Mouse (Mus musculus) liver, embryonic 13.5 days (tissue): ENCODE measurements around the gene Tspan33. TPM values are rescaled to one million over a fixed set of nuclear protein-coding genes. Genes with fewer than 3 reads are reported as not detected.

Source experiments
- ATAC-seq: fragments of 200-750 bp; cut with Nextera tagmentation; 2 replicates; pipeline ENCODE4 v1.8.0; 2017; ENCODE audit warnings: low read depth, mild to moderate bottlenecking, moderate number of reproducible peaks, moderate library complexity
- DNase-seq: peaks from one replicate; pipeline ENCODE4 v3.0.0; 2022
- H3K27ac ChIP-seq: fragments of 300-500 bp; sonication (generic); 2 replicates; pipeline ENCODE4 v1.5.1; 2015; ENCODE audit warnings: moderate library complexity, mild to moderate bottlenecking, inconsistent platforms
- H3K27me3 ChIP-seq: fragments of 300-500 bp; sonication (generic); 2 replicates; pipeline ENCODE4 v1.6.1; 2015; ENCODE audit warnings: mild to moderate bottlenecking, inconsistent platforms
- H3K36me3 ChIP-seq: fragments of 300-500 bp; sonication (generic); 2 replicates; pipeline ENCODE4 v1.6.1; 2015; ENCODE audit warnings: mild to moderate bottlenecking, inconsistent platforms
- H3K4me1 ChIP-seq: fragments of 300-500 bp; sonication (generic); replicated peaks from 2 replicates; pipeline ENCODE4 v1.6.1; 2015; ENCODE audit warnings: inconsistent platforms
- H3K4me2 ChIP-seq: fragments of 300-500 bp; sonication (generic); 2 replicates; pipeline ENCODE4 v1.6.1; 2015; ENCODE audit warnings: inconsistent platforms, mild to moderate bottlenecking, moderate library complexity
- H3K4me3 ChIP-seq: fragments of 300-500 bp; sonication (generic); replicated peaks from 2 replicates; pipeline ENCODE4 v1.5.1; 2015; ENCODE audit warnings: mild to moderate bottlenecking, inconsistent platforms
- H3K9ac ChIP-seq: fragments of 300-500 bp; sonication (generic); 2 replicates; pipeline ENCODE4 v1.6.1; 2015; ENCODE audit warnings: mild to moderate bottlenecking, inconsistent platforms
- H3K9me3 ChIP-seq: fragments of 300-500 bp; sonication (generic); replicated peaks from 2 replicates; pipeline ENCODE4 v1.6.1; 2016; ENCODE audit warnings: inconsistent platforms
- WGBS: fragments of 180-500 bp; shearing (Covaris S2); methylation state at CpG from one replicate; pipeline ENCODE4 v1.1.7; 2015; ENCODE audit not compliant: insufficient replicate concordance; 5-methylcytosine and 5-hydroxymethylcytosine counted together
- polyA plus RNA-seq: library from polyadenylated mRNA; unstranded; fragments of >200 nt; fragmentation: Nextera tagmentation; extraction: Ambion mirVana; gene quantifications from 2 replicates; pipeline ENCODE4 v1.2.1, GENCODE M21; 2015

Tspan33 gene
- polyA plus RNA-seq, 1 experiment from 2014 or later: 164 TPM

DNA sequence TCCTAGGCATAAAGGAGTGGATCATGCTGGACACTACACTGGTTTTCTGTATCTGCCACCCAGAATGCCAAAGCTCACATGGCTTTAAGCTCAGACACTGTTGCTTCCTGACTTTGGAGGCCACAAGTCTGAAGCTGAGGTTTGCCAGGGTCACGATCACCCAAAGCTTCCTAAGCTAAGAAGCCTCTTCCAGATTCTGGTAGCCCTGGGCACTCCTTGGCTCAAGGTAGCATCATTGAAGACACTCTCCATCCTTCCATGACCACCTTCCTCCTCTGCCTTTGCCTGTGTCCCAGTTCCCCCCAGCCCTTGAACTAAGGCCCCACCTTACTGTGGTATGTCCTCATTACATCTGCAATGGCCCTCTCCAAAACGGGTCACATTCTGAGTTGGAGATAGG, 27.9 kb downstream of the Tspan33 start:
- Histone ChIP-seq H3K36me3 (peaks cover 41% of the 10 kb centered on the region), H3K9ac (no peak overlapping the region), H3K4me1 (peaks cover 21% of the 10 kb centered on the region), H3K4me2 (no peak overlapping the region), H3K27ac (no peak overlapping the region), H3K27me3 (0 out of 2 replicates have a peak, but pooled peaks cover 4% of the 10 kb centered on the region), H3K4me3 (no peak overlapping the region), H3K9me3 (no peaks in the 10 kb centered on the region)
- ATAC-seq (no peak), DNase-seq (no peak)
- WGBS: 66% methylated on average over 2 of the region's 2 CpGs

DNA sequence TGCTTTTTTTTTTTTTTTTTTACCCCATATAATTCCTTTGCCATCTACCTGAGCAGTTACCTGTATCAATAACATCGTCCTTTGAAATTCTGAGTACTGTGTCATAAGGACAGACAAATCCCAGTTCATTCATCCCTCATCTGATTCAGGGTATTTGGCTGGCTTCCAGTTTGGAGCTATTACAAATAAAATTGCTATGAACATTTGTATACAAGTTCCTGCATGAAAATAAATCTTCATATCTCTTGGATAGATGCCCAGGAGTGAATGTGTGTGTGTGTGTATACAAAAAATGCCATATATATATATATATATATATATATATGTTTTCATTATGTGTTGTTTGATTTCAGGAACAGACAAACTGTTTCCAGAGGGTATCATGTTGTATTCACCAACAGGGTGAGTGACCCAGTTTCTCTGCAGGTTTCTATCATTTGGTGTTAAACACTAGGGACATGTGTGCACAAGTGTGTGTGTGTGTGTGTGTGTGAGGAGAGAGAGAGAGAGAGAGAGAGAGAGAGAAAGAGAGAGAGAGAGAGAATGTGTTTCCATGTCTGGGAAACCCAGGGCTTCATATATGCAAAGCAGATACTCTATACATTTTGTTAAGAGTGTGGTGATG, 32.7 kb downstream of the Tspan33 start:
- Histone ChIP-seq H3K27me3 (peaks cover 13% of the 10 kb centered on the region), H3K9me3 (no peaks in the 10 kb centered on the region), H3K4me2 (no peak overlapping the region), H3K27ac (no peak overlapping the region), H3K9ac (no peak overlapping the region), H3K4me1 (0 out of 2 replicates have a peak, but pooled peaks cover 3% of the 10 kb centered on the region), H3K36me3 (no peaks in the 10 kb centered on the region), H3K4me3 (no peak overlapping the region)
- 56% methylated on average over 1 of the region's 1 CpGs for WGBS
- ATAC-seq (no peak), DNase-seq (no peak)

DNA sequence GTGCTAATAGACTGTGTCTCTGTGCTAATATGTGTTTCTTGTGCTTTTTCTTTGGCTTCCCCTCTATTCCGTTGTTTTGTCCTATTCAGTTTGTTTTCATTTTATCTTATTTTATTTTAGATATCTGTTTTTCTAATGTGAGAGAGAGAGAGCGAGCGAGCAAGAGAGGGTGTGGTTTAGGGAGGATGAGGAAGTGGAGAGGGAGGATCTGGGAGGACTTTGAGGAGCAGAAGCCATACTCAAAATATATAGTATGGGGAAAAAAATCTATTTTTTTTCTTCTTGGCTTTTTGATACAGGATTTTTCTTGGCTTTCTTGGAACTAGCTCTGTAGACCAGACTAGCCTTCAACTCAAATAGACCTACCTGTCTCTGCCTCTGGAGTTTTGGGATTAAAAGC, 34.0 kb downstream of the Tspan33 start:
- Histone ChIP-seq H3K27ac (no peak overlapping the region), H3K36me3 (no peaks in the 10 kb centered on the region), H3K27me3 (peaks cover 26% of the 10 kb centered on the region), H3K9ac (no peak overlapping the region), H3K4me3 (no peak overlapping the region), H3K9me3 (no peaks in the 10 kb centered on the region), H3K4me2 (no peak overlapping the region), H3K4me1 (0 out of 2 replicates have a peak, but pooled peaks cover 3% of the 10 kb centered on the region)
- ATAC-seq: no peak
- DNase-seq: no peak
- WGBS: 52% methylated on average over 3 of the region's 3 CpGs

DNA sequence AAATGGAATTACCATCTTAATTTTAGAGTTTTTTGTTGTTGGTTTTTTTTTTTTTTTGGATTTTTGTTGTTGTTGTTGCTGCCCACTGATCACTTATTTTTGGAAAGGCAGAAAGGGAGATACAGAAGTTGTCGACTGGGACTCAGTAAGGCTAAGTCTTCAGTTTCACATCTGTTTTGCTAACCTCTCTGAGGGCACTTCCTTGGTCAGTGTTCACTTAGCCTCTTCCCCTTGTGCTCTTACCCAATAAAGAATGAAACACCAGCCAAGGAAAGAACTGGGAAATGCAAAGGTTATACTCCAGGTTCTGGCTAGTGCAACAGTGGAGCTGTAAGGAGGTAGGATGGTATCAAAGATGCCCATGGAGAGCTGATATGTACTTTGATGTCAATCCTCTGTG, 35.5 kb downstream of the Tspan33 start:
- Histone ChIP-seq H3K4me1 (0 out of 2 replicates have a peak, but pooled peaks cover 3% of the 10 kb centered on the region), H3K36me3 (no peaks in the 10 kb centered on the region), H3K4me2 (no peak overlapping the region), H3K9me3 (no peaks in the 10 kb centered on the region), H3K9ac (no peak overlapping the region), H3K27ac (no peak overlapping the region), H3K4me3 (no peak overlapping the region), H3K27me3 (peaks cover 36% of the 10 kb centered on the region)
- WGBS: 53% methylated on average over 1 of the region's 1 CpGs
- ATAC-seq (no peak), DNase-seq (no peak)

DNA sequence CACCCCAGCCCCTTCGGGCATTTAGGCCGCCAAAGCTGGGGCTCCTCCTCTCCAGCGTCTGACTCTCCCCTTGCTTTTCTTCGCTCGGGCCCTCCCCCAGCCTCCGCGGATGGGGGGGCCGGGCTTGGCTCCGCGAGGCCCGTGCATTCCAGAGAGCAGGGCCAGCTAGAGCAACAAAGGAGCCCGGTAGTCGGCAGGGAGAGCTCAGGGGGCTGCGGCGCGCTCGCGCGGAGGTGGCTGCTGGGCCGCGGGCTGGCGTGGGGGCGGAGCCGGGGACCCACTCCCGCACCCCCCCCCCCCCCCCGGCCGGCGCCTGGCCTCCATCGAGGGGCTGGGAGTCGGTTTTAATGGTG, 41.3 kb downstream of the Tspan33 start, which contains the start of gene Smo:
Gene Smo (plus strand): TSS at position 168 of the 353 bp plus-strand sequence.
- Histone ChIP-seq H3K4me1 (peaks cover 32% of the 10 kb centered on the region), H3K9me3 (no peaks in the 10 kb centered on the region), H3K4me3 (peak within 1 kb of the TSS; percentile 70), H3K27me3 (peaks cover 71% of the 10 kb centered on the region), H3K36me3 (no peaks in the 10 kb centered on the region), H3K27ac (peak within 1 kb of the TSS; percentile 73), H3K9ac (peak within 1 kb of the TSS; percentile 82), H3K4me2 (peak within 1 kb of the TSS; percentile 88)
- WGBS: 0% methylated on average over 26 of the region's 30 CpGs
- ATAC-seq (peak; percentile 75), DNase-seq (peak; percentile 54)

DNA sequence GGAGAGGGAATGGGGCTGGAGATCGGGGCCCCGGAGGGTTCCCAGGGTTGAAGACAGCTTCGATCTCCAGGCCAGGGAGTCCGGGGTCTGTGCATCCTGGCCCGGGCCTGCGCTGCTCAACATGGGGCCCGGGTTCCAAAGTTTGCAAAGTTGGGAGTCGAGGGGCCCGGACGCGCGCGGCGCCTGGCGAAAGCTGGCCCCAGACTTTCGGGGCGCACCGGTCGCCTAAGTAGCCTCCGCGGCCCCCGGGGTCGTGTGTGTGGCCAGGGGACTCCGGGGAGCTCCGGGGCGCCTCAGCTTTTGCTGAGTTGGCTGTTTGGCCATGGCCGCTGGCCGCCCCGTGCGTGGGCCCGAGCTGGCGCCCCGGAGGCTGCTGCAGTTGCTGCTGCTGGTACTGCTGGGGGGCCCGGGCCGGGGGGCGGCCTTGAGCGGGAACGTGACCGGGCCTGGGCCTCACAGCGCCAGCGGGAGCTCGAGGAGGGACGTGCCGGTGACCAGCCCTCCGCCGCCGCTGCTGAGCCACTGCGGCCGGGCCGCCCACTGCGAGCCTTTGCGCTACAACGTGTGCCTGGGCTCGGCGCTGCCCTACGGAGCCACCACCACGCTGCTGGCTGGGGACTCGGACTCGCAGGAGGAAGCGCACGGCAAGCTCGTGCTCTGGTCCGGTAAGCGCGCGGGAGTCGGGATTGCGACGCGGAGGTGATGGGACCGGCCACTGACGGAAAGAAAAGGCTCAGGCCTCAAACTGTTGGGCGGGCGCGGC, 41.8 kb downstream of the Tspan33 start:
- Histone ChIP-seq H3K4me1 (peaks cover 32% of the 10 kb centered on the region), H3K27ac (peak overlapping the region; percentile 73), H3K9ac (peak overlapping the region; percentile 82), H3K36me3 (no peaks in the 10 kb centered on the region), H3K9me3 (no peaks in the 10 kb centered on the region), H3K4me2 (peak overlapping the region; percentile 88), H3K27me3 (peaks cover 66% of the 10 kb centered on the region), H3K4me3 (peak overlapping the region; percentile 70)
- under 1% methylated on average over 75 of the region's 75 CpGs for WGBS
- ATAC-seq: peak; percentile 61
- peak; percentile 43 for DNase-seq

DNA sequence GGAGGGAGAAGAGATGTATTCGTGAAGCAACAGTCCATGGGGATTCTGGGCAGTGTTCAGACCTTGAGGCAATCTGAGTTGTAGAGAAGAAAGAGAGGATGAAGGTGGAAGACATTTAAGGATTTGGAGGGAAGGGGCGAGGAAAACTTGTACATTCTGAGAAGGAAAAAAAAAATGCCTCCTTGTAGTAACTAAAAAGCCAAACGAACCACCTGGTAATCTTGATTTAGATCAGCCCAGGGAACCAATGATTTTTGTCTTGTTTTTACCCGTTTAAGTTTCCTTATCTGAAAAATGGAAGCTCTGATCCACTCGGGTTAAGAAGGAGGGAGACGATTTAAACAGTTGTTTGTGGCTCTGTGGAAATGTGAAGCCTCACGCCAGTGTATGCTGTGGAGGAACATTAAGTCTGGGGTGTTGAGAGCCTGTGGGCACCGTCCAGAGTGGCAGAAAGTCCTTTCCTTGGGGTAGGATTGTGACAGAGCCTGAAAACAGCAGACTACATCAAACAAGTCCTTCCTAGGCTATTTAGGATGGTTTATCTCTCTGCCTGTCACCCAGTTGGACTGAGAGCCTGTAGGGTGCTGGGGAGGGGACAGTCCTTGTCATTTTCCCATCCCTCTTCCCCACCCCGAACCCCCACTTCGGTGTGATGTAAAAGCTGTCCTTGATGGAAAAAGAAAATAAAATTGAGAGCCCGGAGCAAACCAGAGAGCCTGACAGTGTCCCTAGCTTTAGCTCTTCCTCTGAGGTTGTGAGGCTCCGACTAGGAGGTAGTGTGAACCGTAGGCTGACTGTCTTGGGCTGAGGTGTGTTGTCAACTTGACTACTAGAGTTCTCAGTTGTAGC, 42.8 kb downstream of the Tspan33 start:
- Histone ChIP-seq H3K4me3 (peak overlapping the region; percentile 70), H3K9ac (peak overlapping the region; percentile 82), H3K4me1 (peaks cover 32% of the 10 kb centered on the region), H3K4me2 (peak overlapping the region; percentile 88), H3K27me3 (peaks cover 64% of the 10 kb centered on the region), H3K27ac (peak overlapping the region; percentile 73; the same call in 1 of the 2 replicates), H3K9me3 (no peaks in the 10 kb centered on the region), H3K36me3 (no peaks in the 10 kb centered on the region)
- ATAC-seq: no peak
- 16% methylated on average over 13 of the region's 13 CpGs for WGBS
- no peak for DNase-seq

DNA sequence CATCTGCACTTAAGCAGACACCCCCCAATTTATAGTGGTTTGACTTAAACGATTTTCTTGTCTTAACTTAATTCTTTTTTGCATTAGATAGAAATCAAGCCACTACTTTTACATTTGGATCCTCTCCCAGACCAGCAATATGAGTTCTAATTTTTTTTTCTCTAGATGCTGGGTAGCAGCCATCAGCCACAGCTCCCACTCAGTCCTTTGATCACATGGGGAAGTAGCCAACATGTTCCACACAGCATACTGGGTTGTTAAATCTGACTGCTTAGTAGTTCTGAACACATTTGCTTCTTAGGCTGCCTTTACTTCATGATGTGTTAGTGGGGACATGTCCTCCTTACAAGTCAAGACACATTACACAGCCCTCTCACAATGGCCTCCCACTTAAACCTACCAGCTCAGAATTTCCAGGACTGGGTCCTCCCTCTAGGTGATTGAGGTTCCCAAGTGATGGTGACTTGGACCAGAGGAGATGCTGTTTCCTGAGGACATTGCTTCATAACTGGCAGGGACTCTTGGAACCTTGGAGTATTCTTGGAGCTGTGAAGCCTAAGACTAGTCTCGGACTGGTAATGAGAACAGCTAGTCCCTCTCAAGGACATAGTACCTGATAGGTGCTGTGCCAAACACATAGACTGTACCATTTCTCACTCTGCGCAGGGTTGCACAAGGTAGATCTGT, 57.6 kb downstream of the Tspan33 start:
- H3K4me3 ChIP-seq: no peak overlapping the region
- peaks cover 8% of the 10 kb centered on the region; the same call in 1 of the 2 replicates for H3K36me3 ChIP-seq
- no peak overlapping the region for H3K4me2 ChIP-seq
- no peak overlapping the region for H3K9ac ChIP-seq
- no peaks in the 10 kb centered on the region for H3K27me3 ChIP-seq
- no peak for DNase-seq
- H3K4me1 ChIP-seq: no peaks in the 10 kb centered on the region
- no peak for ATAC-seq
- H3K27ac ChIP-seq: no peak overlapping the region
- peaks cover 13% of the 10 kb centered on the region; the same call in 1 of the 2 replicates for H3K9me3 ChIP-seq
- whole genome bisulfite sequencing: 70% methylated on average over 3 of the region's 3 CpGs

DNA sequence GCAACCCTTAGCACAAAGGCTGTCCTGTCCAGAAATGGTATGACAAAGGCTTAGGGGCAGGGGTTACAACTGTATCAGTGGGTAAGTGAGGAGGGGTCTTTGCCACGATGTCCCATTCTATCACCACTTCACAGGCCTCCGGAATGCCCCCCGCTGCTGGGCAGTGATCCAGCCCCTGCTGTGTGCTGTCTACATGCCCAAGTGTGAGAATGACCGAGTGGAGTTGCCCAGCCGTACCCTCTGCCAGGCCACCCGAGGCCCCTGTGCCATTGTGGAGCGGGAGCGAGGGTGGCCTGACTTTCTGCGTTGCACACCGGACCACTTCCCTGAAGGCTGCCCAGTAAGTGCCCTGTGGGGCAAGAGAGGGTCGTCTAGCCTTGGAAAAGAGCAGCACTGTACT, 59.3 kb downstream of the Tspan33 start:
- Histone ChIP-seq H3K4me1 (no peaks in the 10 kb centered on the region), H3K9ac (no peak overlapping the region), H3K27ac (no peak overlapping the region), H3K4me3 (no peak overlapping the region), H3K27me3 (no peaks in the 10 kb centered on the region), H3K4me2 (no peak overlapping the region), H3K36me3 (peaks cover 12% of the 10 kb centered on the region), H3K9me3 (peaks cover 5% of the 10 kb centered on the region; the same call in 1 of the 2 replicates)
- ATAC-seq (no peak), DNase-seq (no peak)
- 87% methylated on average over 11 of the region's 11 CpGs for WGBS

DNA sequence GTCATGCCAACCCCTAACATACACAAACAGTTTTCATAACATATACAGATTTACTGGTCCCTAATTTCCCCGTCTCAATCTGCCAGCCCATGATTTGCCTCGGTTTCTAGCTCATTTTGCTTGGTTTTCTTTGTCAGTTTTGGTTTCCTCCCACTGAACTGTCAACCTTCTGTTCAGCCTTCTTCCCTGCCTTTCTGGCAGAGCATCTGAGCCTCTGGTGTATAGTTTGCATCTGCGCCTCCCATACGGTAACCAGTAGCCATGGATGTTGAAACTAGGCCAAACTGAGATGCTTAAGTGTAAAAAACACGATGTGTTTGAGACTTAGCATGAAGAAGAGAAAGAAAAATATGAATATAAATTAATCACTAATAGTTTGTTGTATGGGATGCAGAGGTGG, 62.0 kb downstream of the Tspan33 start:
- DNase-seq (no peak), ATAC-seq (no peak)
- H3K9me3 ChIP-seq: no peaks in the 10 kb centered on the region
- H3K27me3 ChIP-seq: no peaks in the 10 kb centered on the region
- H3K4me3 ChIP-seq: no peak overlapping the region
- no peaks in the 10 kb centered on the region for H3K4me1 ChIP-seq
- no peak overlapping the region for H3K27ac ChIP-seq
- H3K36me3 ChIP-seq: peaks cover 14% of the 10 kb centered on the region
- H3K9ac ChIP-seq: no peak overlapping the region
- WGBS: 75% methylated on average over 5 of the region's 5 CpGs
- no peak overlapping the region for H3K4me2 ChIP-seq

DNA sequence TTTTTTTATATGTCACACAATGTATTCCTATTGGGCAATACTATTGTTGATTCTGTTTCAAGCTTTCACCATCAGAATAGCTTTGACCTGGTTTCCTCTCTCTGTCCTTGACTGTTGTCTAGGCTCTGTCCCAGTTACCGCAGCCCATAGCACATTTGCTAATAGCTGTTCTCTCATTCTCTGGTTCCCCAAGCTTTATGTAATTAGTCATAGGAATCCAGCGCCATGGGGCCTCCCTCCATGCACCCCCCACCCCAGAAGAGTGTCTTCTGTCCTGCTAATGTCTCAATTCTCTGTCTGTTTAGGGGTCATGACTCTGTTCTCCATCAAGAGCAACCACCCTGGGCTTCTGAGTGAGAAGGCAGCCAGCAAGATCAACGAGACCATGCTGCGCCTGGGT, 62.5 kb downstream of the Tspan33 start:
- peaks cover 14% of the 10 kb centered on the region for H3K36me3 ChIP-seq
- 74% methylated on average over 4 of the region's 4 CpGs for WGBS
- no peaks in the 10 kb centered on the region for H3K27me3 ChIP-seq
- H3K27ac ChIP-seq: no peak overlapping the region
- H3K4me3 ChIP-seq: no peak overlapping the region
- no peak overlapping the region for H3K9ac ChIP-seq
- no peaks in the 10 kb centered on the region for H3K4me1 ChIP-seq
- H3K9me3 ChIP-seq: no peaks in the 10 kb centered on the region
- no peak for ATAC-seq
- no peak overlapping the region for H3K4me2 ChIP-seq
- DNase-seq: no peak
